ENCODE assay signal across 30 mouse cellular contexts in the genomic region with DNA sequence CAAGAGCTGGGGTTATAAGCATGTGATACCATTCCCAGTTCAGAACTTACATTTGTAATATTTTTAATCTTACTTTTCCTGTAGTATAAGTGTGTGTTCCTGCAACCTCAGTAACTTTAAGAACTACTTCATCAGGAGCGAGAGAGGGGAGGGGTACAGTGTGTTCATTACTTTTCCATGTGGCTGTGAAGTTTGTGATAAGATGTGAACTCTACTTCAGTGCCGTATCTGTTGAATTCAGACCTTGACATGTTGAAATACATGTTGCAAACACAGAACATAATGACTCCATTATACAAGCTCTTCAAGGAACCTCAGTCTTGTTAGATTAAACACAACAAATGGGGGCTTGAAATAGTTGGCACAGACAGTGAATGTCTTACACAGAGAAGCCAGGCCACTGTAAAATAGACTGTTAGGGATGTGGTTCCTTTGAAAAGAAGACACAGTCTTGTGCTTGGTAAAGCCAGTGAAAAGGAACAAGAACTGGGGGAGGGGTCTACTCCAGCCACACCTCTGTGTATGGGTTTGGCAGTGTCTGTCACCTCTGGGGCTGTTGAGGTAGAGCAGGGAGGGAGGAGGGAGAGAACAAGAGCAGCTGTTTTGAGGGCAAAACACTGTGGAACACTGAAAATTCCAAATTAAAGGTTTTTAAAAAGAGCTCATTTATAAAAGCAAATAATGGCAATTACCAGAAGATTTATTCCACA.
A peak's percentile ranks its signal among the peaks of the same experiment; 100 is the strongest.
DNase-seq lines count a peak whose midpoint lies in the region; ATAC-seq and TF ChIP-seq lines count a peak whose summit lies in the region.
"Had no signal": no experiment of that assay in that cellular context is flagged by ENCODE, and none has a peak within 500 bp of the region (broad histone marks: within the 10 kb centered on the region; RNA-seq: fewer than 3 reads in every experiment).

No protein-coding gene starts in this region.

- H3K27ac ChIP-seq in heart, embryonic 14.5 days (replicated peaks in 1 of 2; ENCODE audit: control insufficient read depth in 1 of 2, insufficient read depth in 1 of 2, low read depth in 2 of 2, low read length in 2 of 2), result peak overlapping the region in 1 of 2 experiments; percentile 56; a peak in 2 of 4 replicates
- H3K27ac ChIP-seq in liver, embryonic 11.5 days (ENCODE audit: low read depth, low read length), result peak overlapping the region; percentile 87
- peak overlapping the region; percentile 77 for H3K27ac ChIP-seq in liver, postnatal 0 days (ENCODE audit: low read depth)
- no peak overlapping the region for H3K27ac ChIP-seq in midbrain, embryonic 13.5 days
- H3K27ac ChIP-seq: forebrain, embryonic 10.5 days; heart, embryonic 10.5 days; hindbrain, postnatal 0 days; limb, embryonic 12.5 days; neural tube, embryonic 13.5 days had no signal

- no peaks in the 10 kb centered on the region for H3K27me3 ChIP-seq in heart, embryonic 14.5 days (ENCODE audit: control insufficient read depth, insufficient read depth, low read length)
- no peaks in the 10 kb centered on the region for H3K27me3 ChIP-seq in liver, embryonic 11.5 days (replicated peaks; ENCODE audit: control insufficient read depth, insufficient read depth, low read length)
- no peaks in the 10 kb centered on the region for H3K27me3 ChIP-seq in liver, postnatal 0 days (ENCODE audit: insufficient read depth, low read length)
- no peaks in the 10 kb centered on the region for H3K27me3 ChIP-seq in midbrain, embryonic 13.5 days
- H3K27me3 ChIP-seq: limb, embryonic 12.5 days; neural tube, embryonic 13.5 days had no signal

- no peak overlapping the region for H3K4me3 ChIP-seq in heart, embryonic 14.5 days (ENCODE audit: control insufficient read depth in 1 of 2, insufficient read depth in 1 of 2, low read depth in 1 of 2, low read length in 2 of 2)
- no peak overlapping the region for H3K4me3 ChIP-seq in liver, embryonic 11.5 days (ENCODE audit: low read depth, low read length)
- no peak overlapping the region for H3K4me3 ChIP-seq in liver, postnatal 0 days (ENCODE audit: low read depth, low read length)
- no peak overlapping the region for H3K4me3 ChIP-seq in midbrain, embryonic 13.5 days (replicated peaks)
- H3K4me3 ChIP-seq: forebrain, embryonic 10.5 days; heart, embryonic 10.5 days; limb, embryonic 12.5 days; myocyte; neural tube, embryonic 13.5 days had no signal

- 47% methylated on average over 2 of the region's 2 CpGs for whole genome bisulfite sequencing in heart, embryonic 14.5 days
- 55% methylated on average over 2 of the region's 2 CpGs for WGBS in liver, embryonic 11.5 days
- 45% methylated on average over 2 of the region's 2 CpGs for WGBS in liver, postnatal 0 days (ENCODE audit: insufficient replicate concordance)
- WGBS in midbrain, embryonic 13.5 days, result 78% methylated on average over 2 of the region's 2 CpGs

- DNase-seq in heart, adult 8-10 months (ENCODE audit: low spot score), result no peak
- DNase-seq in c-Kit-positive CD71-positive TER-119-negative erythroid progenitor cells, embryonic 14.5 days (ENCODE audit: low read depth), result peak; percentile 64
- no peak for DNase-seq in liver, embryonic 11.5 days (ENCODE audit: low spot score)
- DNase-seq in liver, postnatal 0 days, result no peak
- DNase-seq in Muller cell, postnatal 12 days (ENCODE audit: inconsistent ontology term), result no peak
- DNase-seq in embryo, embryonic 10 days (ENCODE audit: low spot score), result no peak
- DNase-seq: adrenal gland, postnatal 36 days; cerebellum, adult 2 months; cerebellum, postnatal 25 days; gastrocnemius, postnatal 36 days; heart, postnatal 14 days; kidney, adult 2 months; kidney, postnatal 14 days; lung, adult 2 months; retina, postnatal 1 day; right cerebral cortex, postnatal 25 days; spleen, adult 18-20 months; thymus, adult 2 months; thymus, postnatal 4 days had no signal

- H3K36me3 ChIP-seq in heart, embryonic 14.5 days (ENCODE audit: control insufficient read depth, insufficient read depth, low read length), result no peaks in the 10 kb centered on the region
- H3K36me3 ChIP-seq in liver, embryonic 11.5 days (ENCODE audit: control insufficient read depth, insufficient read depth, low read length), result no peaks in the 10 kb centered on the region
- no peaks in the 10 kb centered on the region for H3K36me3 ChIP-seq in liver, postnatal 0 days (replicated peaks; ENCODE audit: insufficient read depth, low read length)
- H3K36me3 ChIP-seq in midbrain, embryonic 13.5 days, result no peaks in the 10 kb centered on the region
- H3K36me3 ChIP-seq: forebrain, embryonic 10.5 days; heart, embryonic 10.5 days; limb, embryonic 12.5 days; neural tube, embryonic 13.5 days had no signal

- H3K4me2 ChIP-seq in heart, embryonic 14.5 days (ENCODE audit: low read length), result no peak overlapping the region
- peak overlapping the region; percentile 44 for H3K4me2 ChIP-seq in liver, embryonic 11.5 days
- peak overlapping the region; percentile 26; the same call in 1 of the 2 replicates for H3K4me2 ChIP-seq in liver, postnatal 0 days (ENCODE audit: low read depth, low read length)
- H3K4me2 ChIP-seq in midbrain, embryonic 13.5 days (replicated peaks), result no peak overlapping the region
- H3K4me2 ChIP-seq: limb, embryonic 12.5 days; neural tube, embryonic 13.5 days had no signal

- peak; percentile 26; the same call in 1 of the 2 replicates for ATAC-seq in heart, embryonic 14.5 days (ENCODE audit: insufficient number of reproducible peaks, insufficient read depth, low FRiP score, low read depth)
- peak; percentile 84 for ATAC-seq in liver, embryonic 11.5 days (replicated peaks; ENCODE audit: low FRiP score)
- ATAC-seq in liver, postnatal 0 days, result peak; percentile 89
- ATAC-seq in midbrain, embryonic 13.5 days, result no peak
- ATAC-seq: CD4-positive, CD25-positive, alpha-beta regulatory T cell, adult 4 months; forebrain, embryonic 16.5 days; hindbrain, postnatal 0 days; midbrain, embryonic 16.5 days had no signal

- H3K9ac ChIP-seq in heart, embryonic 14.5 days (ENCODE audit: low read length), result no peak overlapping the region
- H3K9ac ChIP-seq in liver, embryonic 11.5 days (ENCODE audit: low read depth, low read length), result no peak overlapping the region; the same call in 1 of the 2 replicates
- H3K9ac ChIP-seq in liver, postnatal 0 days (replicated peaks), result no peak overlapping the region
- H3K9ac ChIP-seq in midbrain, embryonic 13.5 days (replicated peaks), result no peak overlapping the region
- H3K9ac ChIP-seq: limb, embryonic 12.5 days; neural tube, embryonic 13.5 days had no signal

- peaks cover 4 to 12% of the 10 kb centered on the region in 2 experiments for H3K4me1 ChIP-seq in heart, embryonic 14.5 days (ENCODE audit: control insufficient read depth in 2 of 2, insufficient read depth in 2 of 2, low read length in 2 of 2)
- H3K4me1 ChIP-seq in liver, embryonic 11.5 days (replicated peaks; ENCODE audit: control insufficient read depth, insufficient read depth, low read length), result peaks cover 34% of the 10 kb centered on the region
- peaks cover 34% of the 10 kb centered on the region for H3K4me1 ChIP-seq in liver, postnatal 0 days (ENCODE audit: insufficient read depth)
- no peaks in the 10 kb centered on the region for H3K4me1 ChIP-seq in midbrain, embryonic 13.5 days (replicated peaks)
- H3K4me1 ChIP-seq: forebrain, embryonic 10.5 days; neural tube, embryonic 13.5 days had no signal

- peak; percentile 93 for TF ChIP-seq EP300 in liver, postnatal 0 days (IDR thresholded peaks at IDR 0.05; ENCODE audit: low read depth)

- no peaks in the 10 kb centered on the region for H3K9me3 ChIP-seq in heart, embryonic 14.5 days (ENCODE audit: control insufficient read depth, low read length)
- H3K9me3 ChIP-seq in liver, embryonic 11.5 days (ENCODE audit: control insufficient read depth, low read length), result no peaks in the 10 kb centered on the region
- no peaks in the 10 kb centered on the region for H3K9me3 ChIP-seq in liver, postnatal 0 days (ENCODE audit: low read length)
- no peaks in the 10 kb centered on the region for H3K9me3 ChIP-seq in midbrain, embryonic 13.5 days
- H3K9me3 ChIP-seq: forebrain, embryonic 10.5 days; heart, embryonic 10.5 days; limb, embryonic 12.5 days; neural tube, embryonic 13.5 days had no signal

- no peak for TF ChIP-seq CTCF in liver, postnatal 0 days (IDR thresholded peaks at IDR 0.05; ENCODE audit: low read depth)

Comparison
In these comparisons a context has a peak if more than half of its experiments do, and no peak if none do; other contexts are left out.
1. H3K4me2 ChIP-seq: peak in liver, embryonic 11.5 days (single experiment) and liver, postnatal 0 days (single experiment); none in heart, embryonic 14.5 days (single experiment) and midbrain, embryonic 13.5 days (single experiment).